Mouse (Mus musculus): ENCODE data around the gene Defb48. TPM values are rescaled to one million over a fixed set of nuclear protein-coding genes. Genes with fewer than 3 reads are reported as not detected.

The Defb48 gene
- polyA plus RNA-seq (2015; fragmentation: Nextera tagmentation; extraction: Ambion mirVana), result not detected in 2 replicates

- no peak within 1 kb of the TSS for H3K4me3 ChIP-seq
- no peaks in the 10 kb centered on the region for H3K36me3 ChIP-seq (ENCODE audit: poor library complexity, severe bottlenecking)
- H3K4me1 ChIP-seq, result no peaks in the 10 kb centered on the region
- H3K9ac ChIP-seq, result no peak within 1 kb of the TSS
- H3K4me2 ChIP-seq, result no peak within 1 kb of the TSS
- no peaks in the 10 kb centered on the region for H3K9me3 ChIP-seq (replicated peaks)
- no peak for ATAC-seq
- WGBS, result 62% methylated on average over 1 of the region's 1 CpGs
- H3K27me3 ChIP-seq, result no peaks in the 10 kb centered on the region
- H3K27ac ChIP-seq, result no peak within 1 kb of the TSS
These were observed at the start of gene Defb48 for GRCm38 (mm10) chr14:62984410-62984809. TSS of gene Defb48 (minus strand) at chr14:62984510.

GRCm38 (mm10) chr14:63020524-63021156 lies 36.3 kb upstream of the Defb48 start:
- Histone ChIP-seq H3K27me3 (no peaks in the 10 kb centered on the region), H3K36me3 (ENCODE audit: poor library complexity, severe bottlenecking) (no peaks in the 10 kb centered on the region), H3K4me3 (no peak overlapping the region), H3K9me3 (replicated peaks) (no peaks in the 10 kb centered on the region), H3K4me1 (no peaks in the 10 kb centered on the region), H3K27ac (no peak overlapping the region), H3K9ac (no peak overlapping the region), H3K4me2 (no peak overlapping the region)
- 64% methylated on average over 6 of the region's 6 CpGs for WGBS
- no peak for ATAC-seq

- Histone ChIP-seq H3K9me3 (replicated peaks) (no peaks in the 10 kb centered on the region), H3K27ac (no peak overlapping the region), H3K4me3 (no peak overlapping the region), H3K27me3 (no peaks in the 10 kb centered on the region), H3K9ac (no peak overlapping the region), H3K36me3 (ENCODE audit: poor library complexity, severe bottlenecking) (no peaks in the 10 kb centered on the region), H3K4me1 (no peaks in the 10 kb centered on the region), H3K4me2 (no peak overlapping the region)
- ATAC-seq, result no peak
- WGBS, result 94% methylated on average over 4 of the region's 4 CpGs
These were observed 30.4 kb upstream of the Defb48 start for GRCm38 (mm10) chr14:63014667-63015066.

GRCm38 (mm10) chr14:63013082-63013481 lies 28.8 kb upstream of the Defb48 start:
- ATAC-seq, result no peak
- 81% methylated on average over 4 of the region's 4 CpGs for WGBS

GRCm38 (mm10) chr14:63011471-63011870 lies 27.2 kb upstream of the Defb48 start, which contains the start of gene Defb43:
TSS of gene Defb43 (plus strand) at chr14:63011771.
- no peak within 1 kb of the TSS for H3K9ac ChIP-seq
- ATAC-seq, result no peak
- H3K27ac ChIP-seq, result no peak within 1 kb of the TSS
- no peaks in the 10 kb centered on the region for H3K27me3 ChIP-seq
- H3K4me1 ChIP-seq, result no peaks in the 10 kb centered on the region
- 96% methylated on average over 5 of the region's 5 CpGs for WGBS
- no peaks in the 10 kb centered on the region for H3K9me3 ChIP-seq (replicated peaks)
- H3K4me3 ChIP-seq, result no peak within 1 kb of the TSS
- no peak within 1 kb of the TSS for H3K4me2 ChIP-seq
- H3K36me3 ChIP-seq (ENCODE audit: poor library complexity, severe bottlenecking), result no peaks in the 10 kb centered on the region

More at GRCm38 (mm10) chr14:63013082-63013481, 28.8 kb upstream of the Defb48 start:
- no peaks in the 10 kb centered on the region for H3K9me3 ChIP-seq (replicated peaks)
- H3K4me3 ChIP-seq, result no peak overlapping the region
- no peaks in the 10 kb centered on the region for H3K27me3 ChIP-seq
- H3K9ac ChIP-seq, result no peak overlapping the region
- H3K4me2 ChIP-seq, result no peak overlapping the region
- H3K36me3 ChIP-seq (ENCODE audit: poor library complexity, severe bottlenecking), result no peaks in the 10 kb centered on the region
- H3K27ac ChIP-seq, result no peak overlapping the region
- no peaks in the 10 kb centered on the region for H3K4me1 ChIP-seq

GRCm38 (mm10) chr14:63002588-63002987 lies 18.3 kb upstream of the Defb48 start:
- no peaks in the 10 kb centered on the region for H3K4me1 ChIP-seq
- no peaks in the 10 kb centered on the region for H3K36me3 ChIP-seq (ENCODE audit: poor library complexity, severe bottlenecking)
- ATAC-seq, result no peak
- H3K27me3 ChIP-seq, result no peaks in the 10 kb centered on the region
- H3K9ac ChIP-seq, result no peak overlapping the region
- no peaks in the 10 kb centered on the region for H3K9me3 ChIP-seq (replicated peaks)
- H3K4me2 ChIP-seq, result no peak overlapping the region
- WGBS, result 68% methylated on average over 2 of the region's 2 CpGs
- no peak overlapping the region for H3K27ac ChIP-seq
- no peak overlapping the region for H3K4me3 ChIP-seq

GRCm38 (mm10) chr14:62998977-62999376 lies 14.7 kb upstream of the Defb48 start:
- Histone ChIP-seq H3K9ac (no peak overlapping the region), H3K9me3 (replicated peaks) (no peaks in the 10 kb centered on the region), H3K36me3 (ENCODE audit: poor library complexity, severe bottlenecking) (no peaks in the 10 kb centered on the region), H3K4me3 (no peak overlapping the region), H3K27me3 (no peaks in the 10 kb centered on the region), H3K27ac (no peak overlapping the region), H3K4me1 (no peaks in the 10 kb centered on the region), H3K4me2 (no peak overlapping the region)
- WGBS, result 90% methylated on average over 4 of the region's 4 CpGs
- ATAC-seq, result no peak

GRCm38 (mm10) chr14:62997777-62998176 lies 13.5 kb upstream of the Defb48 start, which contains the start of gene Defb47:
TSS of gene Defb47 (plus strand) at chr14:62998077.
- Histone ChIP-seq H3K27ac (no peak within 1 kb of the TSS), H3K4me2 (no peak within 1 kb of the TSS), H3K27me3 (no peaks in the 10 kb centered on the region), H3K9me3 (replicated peaks) (no peaks in the 10 kb centered on the region), H3K36me3 (ENCODE audit: poor library complexity, severe bottlenecking) (no peaks in the 10 kb centered on the region), H3K9ac (no peak within 1 kb of the TSS), H3K4me1 (no peaks in the 10 kb centered on the region), H3K4me3 (no peak within 1 kb of the TSS)
- WGBS, result 90% methylated on average over 8 of the region's 8 CpGs
- ATAC-seq, result no peak

- no peaks in the 10 kb centered on the region for H3K36me3 ChIP-seq (ENCODE audit: poor library complexity, severe bottlenecking)
- no peaks in the 10 kb centered on the region for H3K27me3 ChIP-seq
- H3K9ac ChIP-seq, result no peak overlapping the region
- WGBS, result 53% methylated on average over 7 of the region's 7 CpGs
- ATAC-seq, result no peak
- no peak overlapping the region for H3K4me2 ChIP-seq
- no peak overlapping the region for H3K27ac ChIP-seq
- H3K4me1 ChIP-seq, result no peaks in the 10 kb centered on the region
- no peak overlapping the region for H3K4me3 ChIP-seq
- no peaks in the 10 kb centered on the region for H3K9me3 ChIP-seq (replicated peaks)
These were observed 7.7 kb upstream of the Defb48 start for GRCm38 (mm10) chr14:62991849-62992510.

GRCm38 (mm10) chr14:62991271-62991670 lies 7.0 kb upstream of the Defb48 start:
- no peak overlapping the region for H3K27ac ChIP-seq
- ATAC-seq, result no peak

GRCm38 (mm10) chr14:62979815-62980214 lies 4.5 kb downstream of the Defb48 start:
- Histone ChIP-seq H3K9me3 (replicated peaks) (no peaks in the 10 kb centered on the region), H3K4me1 (no peaks in the 10 kb centered on the region), H3K36me3 (ENCODE audit: poor library complexity, severe bottlenecking) (no peaks in the 10 kb centered on the region), H3K27me3 (no peaks in the 10 kb centered on the region), H3K4me3 (no peak overlapping the region), H3K4me2 (no peak overlapping the region), H3K9ac (no peak overlapping the region), H3K27ac (no peak overlapping the region)
- WGBS, result 70% methylated on average over 1 of the region's 1 CpGs
- no peak for ATAC-seq

More at GRCm38 (mm10) chr14:62991271-62991670, 7.0 kb upstream of the Defb48 start:
- Histone ChIP-seq H3K36me3 (ENCODE audit: poor library complexity, severe bottlenecking) (no peaks in the 10 kb centered on the region), H3K9me3 (replicated peaks) (no peaks in the 10 kb centered on the region), H3K4me2 (no peak overlapping the region), H3K4me3 (no peak overlapping the region), H3K27me3 (no peaks in the 10 kb centered on the region), H3K4me1 (no peaks in the 10 kb centered on the region), H3K9ac (no peak overlapping the region)
- WGBS, result 85% methylated on average over 3 of the region's 3 CpGs

GRCm38 (mm10) chr14:62975046-62975445 lies 9.3 kb downstream of the Defb48 start:
- H3K4me1 ChIP-seq, result no peaks in the 10 kb centered on the region
- H3K36me3 ChIP-seq (ENCODE audit: poor library complexity, severe bottlenecking), result no peaks in the 10 kb centered on the region
- 9% methylated on average over 5 of the region's 5 CpGs for WGBS
- no peaks in the 10 kb centered on the region for H3K27me3 ChIP-seq
- H3K9ac ChIP-seq, result no peak overlapping the region
- no peak overlapping the region for H3K27ac ChIP-seq
- no peak overlapping the region for H3K4me3 ChIP-seq
- no peaks in the 10 kb centered on the region for H3K9me3 ChIP-seq (replicated peaks)
- no peak for ATAC-seq
- H3K4me2 ChIP-seq, result no peak overlapping the region
